Mouse (Mus musculus): ENCODE data around the gene Tsc22d3. TPM values are rescaled to one million over a fixed set of nuclear protein-coding genes. Genes with fewer than 3 reads are reported as not detected.
"Not testable (repeated sequence)": the region's sequence is repeated elsewhere in the genome, so short reads cannot be mapped to it uniquely, and the experiment has no call there.

Gene Tsc22d3
- polyA plus RNA-seq, 1 experiment from 2014 or later: 132 TPM

GRCm38 (mm10) chrX:140564777-140565176 is 35.7 kb downstream of the Tsc22d3 start:
- Histone ChIP-seq H3K9ac (replicated peaks) (no peak overlapping the region), H3K4me1 (no peaks in the 10 kb centered on the region), H3K4me2 (no peak overlapping the region), H3K27ac (replicated peaks) (no peak overlapping the region), H3K4me3 (replicated peaks) (no peak overlapping the region), H3K27me3 (replicated peaks) (peaks cover 38% of the 10 kb centered on the region), H3K9me3 (replicated peaks) (no peaks in the 10 kb centered on the region), H3K36me3 (no peaks in the 10 kb centered on the region)
- ATAC-seq (ENCODE audit: low FRiP score): no peak
- WGBS: 83% methylated on average over 1 of the region's 1 CpGs

- H3K36me3 ChIP-seq: no peaks in the 10 kb centered on the region
- H3K9me3 ChIP-seq (replicated peaks): no peaks in the 10 kb centered on the region
- WGBS: 79% methylated on average over 6 of the region's 6 CpGs
- no peak overlapping the region for H3K4me3 ChIP-seq (replicated peaks)
- peaks cover 32% of the 10 kb centered on the region; the same call in 1 of the 2 replicates for H3K27me3 ChIP-seq (replicated peaks)
- no peak for ATAC-seq (ENCODE audit: low FRiP score)
- no peak overlapping the region for H3K9ac ChIP-seq (replicated peaks)
- no peak overlapping the region for H3K4me2 ChIP-seq
- H3K27ac ChIP-seq (replicated peaks): no peak overlapping the region
- no peaks in the 10 kb centered on the region for H3K4me1 ChIP-seq
Measured at GRCm38 (mm10) chrX:140558176-140558844, 42.1 kb downstream of the Tsc22d3 start.

GRCm38 (mm10) chrX:140555965-140556364 is 44.5 kb downstream of the Tsc22d3 start:
- H3K9ac ChIP-seq (replicated peaks): no peak overlapping the region
- H3K9me3 ChIP-seq (replicated peaks): no peaks in the 10 kb centered on the region
- H3K27ac ChIP-seq (replicated peaks): no peak overlapping the region
- H3K36me3 ChIP-seq: no peaks in the 10 kb centered on the region
- H3K4me2 ChIP-seq: no peak overlapping the region
- no peaks in the 10 kb centered on the region for H3K4me1 ChIP-seq
- no peak overlapping the region for H3K4me3 ChIP-seq (replicated peaks)
- WGBS: 63% methylated on average over 2 of the region's 2 CpGs
- no peak for ATAC-seq (ENCODE audit: low FRiP score)
- H3K27me3 ChIP-seq (replicated peaks): peaks cover 33% of the 10 kb centered on the region

GRCm38 (mm10) chrX:140555423-140555822 is 45.0 kb downstream of the Tsc22d3 start:
- Histone ChIP-seq H3K27me3 (replicated peaks) (peaks cover 33% of the 10 kb centered on the region), H3K36me3 (no peaks in the 10 kb centered on the region), H3K4me3 (replicated peaks) (no peak overlapping the region), H3K9ac (replicated peaks) (no peak overlapping the region), H3K9me3 (replicated peaks) (no peaks in the 10 kb centered on the region), H3K4me1 (no peaks in the 10 kb centered on the region), H3K4me2 (no peak overlapping the region), H3K27ac (replicated peaks) (no peak overlapping the region)
- no peak for ATAC-seq (ENCODE audit: low FRiP score)
- WGBS: 78% methylated on average over 3 of the region's 3 CpGs

GRCm38 (mm10) chrX:140547660-140548419 is 52.6 kb downstream of the Tsc22d3 start:
- Histone ChIP-seq H3K27me3 (replicated peaks) (peaks cover 42% of the 10 kb centered on the region), H3K9me3 (replicated peaks) (no peaks in the 10 kb centered on the region), H3K9ac (replicated peaks) (no peak overlapping the region), H3K4me3 (replicated peaks) (no peak overlapping the region), H3K27ac (replicated peaks) (no peak overlapping the region), H3K4me2 (no peak overlapping the region), H3K36me3 (no peaks in the 10 kb centered on the region), H3K4me1 (no peaks in the 10 kb centered on the region)
- WGBS: 83% methylated on average over 7 of the region's 7 CpGs
- no peak for ATAC-seq (ENCODE audit: low FRiP score)

GRCm38 (mm10) chrX:140544737-140545136 is 55.7 kb downstream of the Tsc22d3 start:
- no peak overlapping the region for H3K4me3 ChIP-seq (replicated peaks)
- H3K9ac ChIP-seq (replicated peaks): no peak overlapping the region
- 40% methylated on average over 3 of the region's 3 CpGs for WGBS
- no peaks in the 10 kb centered on the region for H3K36me3 ChIP-seq
- peaks cover 9% of the 10 kb centered on the region for H3K4me1 ChIP-seq
- peaks cover 53% of the 10 kb centered on the region for H3K27me3 ChIP-seq (replicated peaks)
- no peak overlapping the region for H3K4me2 ChIP-seq
- H3K27ac ChIP-seq (replicated peaks): no peak overlapping the region
- H3K9me3 ChIP-seq (replicated peaks): no peaks in the 10 kb centered on the region
- ATAC-seq (ENCODE audit: low FRiP score): no peak

- H3K36me3 ChIP-seq: no peaks in the 10 kb centered on the region
- WGBS: 31% methylated on average over 18 of the region's 18 CpGs
- peaks cover 42% of the 10 kb centered on the region for H3K27me3 ChIP-seq (replicated peaks)
- H3K4me1 ChIP-seq: peaks cover 9% of the 10 kb centered on the region
- H3K9me3 ChIP-seq (replicated peaks): no peaks in the 10 kb centered on the region
- H3K9ac ChIP-seq (replicated peaks): peak overlapping the region; percentile 54; the same call in 1 of the 2 replicates
- peak overlapping the region; percentile 46 for H3K4me3 ChIP-seq (replicated peaks)
- H3K27ac ChIP-seq (replicated peaks): peak overlapping the region; percentile 78
- ATAC-seq (ENCODE audit: low FRiP score): peak; percentile 84
- H3K4me2 ChIP-seq: peak overlapping the region; percentile 60
Measured at GRCm38 (mm10) chrX:140542938-140543673, 57.4 kb downstream of the Tsc22d3 start.

- Histone ChIP-seq H3K27ac (replicated peaks) (peak overlapping the region; percentile 78), H3K9me3 (replicated peaks) (no peaks in the 10 kb centered on the region), H3K27me3 (replicated peaks) (peaks cover 38% of the 10 kb centered on the region), H3K4me3 (replicated peaks) (peak overlapping the region; percentile 46), H3K4me2 (peak overlapping the region; percentile 60), H3K9ac (replicated peaks) (peak overlapping the region; percentile 54), H3K36me3 (no peaks in the 10 kb centered on the region), H3K4me1 (peaks cover 9% of the 10 kb centered on the region)
- peak; percentile 92 for ATAC-seq (ENCODE audit: low FRiP score)
- WGBS: 19% methylated on average over 21 of the region's 21 CpGs
Measured at GRCm38 (mm10) chrX:140542474-140542845, 58.0 kb downstream of the Tsc22d3 start.

- peak overlapping the region; percentile 60 for H3K4me2 ChIP-seq
- ATAC-seq (ENCODE audit: low FRiP score): peak; percentile 51
- peaks cover 35% of the 10 kb centered on the region for H3K27me3 ChIP-seq (replicated peaks)
- H3K4me3 ChIP-seq (replicated peaks): peak overlapping the region; percentile 46
- WGBS: 23% methylated on average over 10 of the region's 10 CpGs
- peaks cover 9% of the 10 kb centered on the region for H3K4me1 ChIP-seq
- H3K36me3 ChIP-seq: no peaks in the 10 kb centered on the region
- no peaks in the 10 kb centered on the region for H3K9me3 ChIP-seq (replicated peaks)
- H3K27ac ChIP-seq (replicated peaks): peak overlapping the region; percentile 78
- peak overlapping the region; percentile 54 for H3K9ac ChIP-seq (replicated peaks)
Measured at GRCm38 (mm10) chrX:140541711-140542473, 58.6 kb downstream of the Tsc22d3 start.

GRCm38 (mm10) chrX:140540500-140541114 is 59.9 kb downstream of the Tsc22d3 start:
- H3K27me3 ChIP-seq (replicated peaks): peaks cover 34% of the 10 kb centered on the region
- 89% methylated on average over 15 of the region's 15 CpGs for WGBS

GRCm38 (mm10) chrX:140539831-140540230 is 60.6 kb downstream of the Tsc22d3 start:
- not testable (repeated sequence) for H3K9ac ChIP-seq (replicated peaks); H3K27ac ChIP-seq (replicated peaks); H3K9me3 ChIP-seq (replicated peaks); H3K36me3 ChIP-seq; ATAC-seq (ENCODE audit: low FRiP score); H3K4me2 ChIP-seq; H3K4me3 ChIP-seq (replicated peaks); H3K4me1 ChIP-seq
- peaks cover 31% of the 10 kb centered on the region for H3K27me3 ChIP-seq (replicated peaks)
- WGBS: 92% methylated on average over 3 of the region's 3 CpGs

More at GRCm38 (mm10) chrX:140540500-140541114, 59.9 kb downstream of the Tsc22d3 start:
- Histone ChIP-seq H3K4me3 (replicated peaks) (no peak overlapping the region), H3K9me3 (replicated peaks) (no peaks in the 10 kb centered on the region), H3K27ac (replicated peaks) (no peak overlapping the region), H3K9ac (replicated peaks) (no peak overlapping the region), H3K36me3 (no peaks in the 10 kb centered on the region), H3K4me2 (0 out of 2 replicates have a peak overlapping the region, but pooled peaks have one; percentile 60), H3K4me1 (peaks cover 9% of the 10 kb centered on the region)
- ATAC-seq (ENCODE audit: low FRiP score): no peak

Measured in neural tube, embryonic 15.5 days (tissue).